Mouse (Mus musculus): ENCODE data around the gene Tmem267.

GRCm38 (mm10) chr13:119442244-119442643 is 45.6 kb upstream of the Tmem267 start:
- TF ChIP-seq CTCF (IDR thresholded peaks at IDR 0.05; ENCODE audit: borderline replicate concordance, insufficient read depth, low read depth, low read length) (no peak), POLR2A (IDR thresholded peaks at IDR 0.05; ENCODE audit: borderline replicate concordance, insufficient read depth, low read length) (no peak)

All from cerebellum, adult 2 months (tissue).